Mouse (Mus musculus) frontal cortex, postnatal 36 days (tissue): Measurements from ENCODE around the gene Mmp1b.
A peak's percentile ranks its signal among the peaks of the same experiment; 100 is the strongest.
"Not testable (repeated sequence)": the region's sequence is repeated elsewhere in the genome, so short reads cannot be mapped to it uniquely, and the experiment has no call there.

ENCODE experiments used
- DNase-seq, 2 experiments: peaks; one replicate each; pipeline ENCODE4 v3.0.0; 2022; ENCODE audit warnings: low spot score in 2 of 2

Gene Mmp1b

DNA sequence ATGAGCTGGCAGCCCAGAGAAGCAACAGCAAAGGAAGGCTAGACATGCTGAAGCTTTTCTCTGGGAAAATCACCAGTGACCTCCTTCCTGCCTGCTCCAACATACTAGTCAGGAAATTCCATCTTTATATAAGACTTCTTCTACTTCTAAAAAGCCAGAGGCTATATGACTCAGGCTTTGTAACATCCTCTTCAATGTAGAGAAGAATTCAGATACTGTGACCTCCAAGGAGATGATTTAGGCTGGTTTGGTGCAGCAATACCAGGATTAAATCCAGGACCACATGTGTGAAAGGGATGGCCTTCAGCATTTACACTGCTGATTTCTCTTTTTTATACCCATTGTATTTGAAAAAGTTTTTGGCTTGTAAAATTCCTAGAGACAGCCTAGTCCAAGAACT lies at the start of gene Mmp1b:
Gene Mmp1b (minus strand): TSS at position 101 of the 400 bp plus-strand sequence.
- DNase-seq = no peak

DNA sequence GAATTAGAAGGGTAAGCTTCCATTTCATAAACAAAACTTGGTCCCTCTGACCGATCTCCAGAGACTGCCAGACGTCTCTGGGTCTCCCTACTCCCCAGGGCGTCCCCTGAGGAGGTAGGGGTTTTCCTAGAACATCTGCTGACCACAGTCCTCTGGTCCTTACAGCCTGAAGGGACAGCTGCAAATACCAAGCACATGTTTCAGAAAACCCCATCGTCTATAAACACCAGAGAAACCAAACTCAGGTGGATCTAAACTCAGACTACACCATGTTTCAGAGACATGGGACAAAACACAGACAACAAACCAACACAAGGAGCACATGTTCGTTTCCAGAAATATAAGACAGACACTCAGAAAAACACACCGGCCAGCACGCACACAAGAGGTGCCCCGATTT lies 8.7 kb upstream of the Mmp1b start:
- not testable (repeated sequence) for DNase-seq

DNA sequence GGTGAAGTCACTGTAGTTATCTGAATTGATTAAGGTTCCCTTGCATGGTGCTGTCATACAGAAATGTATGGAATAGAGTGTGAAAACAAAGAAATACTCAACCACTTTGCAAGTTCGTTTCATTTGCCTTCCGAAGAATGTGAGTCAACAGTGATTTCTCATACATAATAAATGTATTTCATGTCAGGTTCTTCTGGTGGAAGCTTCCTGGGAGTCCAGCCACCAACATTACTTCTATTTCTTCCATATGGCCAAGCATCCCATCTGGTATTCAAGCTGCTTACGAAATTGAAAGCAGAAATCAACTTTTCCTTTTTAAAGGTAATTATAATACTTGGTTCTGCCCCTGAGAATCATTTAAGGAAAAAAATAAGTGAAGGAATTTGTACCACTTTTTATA lies 33.3 kb downstream of the Mmp1b start:
- DNase-seq = peak in 1 of 2 experiments; percentile 18

DNA sequence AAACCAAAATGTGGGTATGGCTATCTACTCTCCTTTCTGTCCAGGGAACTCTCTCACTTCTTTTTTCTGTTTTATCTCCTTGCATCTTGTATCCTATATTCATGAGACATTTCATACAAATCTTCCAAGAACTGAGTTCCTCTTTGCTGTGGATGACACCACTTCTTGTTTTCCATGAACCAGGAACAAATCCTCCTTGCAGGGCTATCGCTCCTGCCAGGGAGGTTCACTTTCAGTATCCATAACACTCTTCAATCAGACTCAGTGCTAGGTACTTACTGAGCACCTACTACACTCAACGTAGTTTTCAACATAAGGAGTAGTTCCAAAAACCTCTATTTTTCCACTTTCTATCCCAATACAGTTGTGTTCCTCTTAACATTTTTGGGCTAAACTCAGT lies 42.3 kb downstream of the Mmp1b start:
- no peak for DNase-seq

DNA sequence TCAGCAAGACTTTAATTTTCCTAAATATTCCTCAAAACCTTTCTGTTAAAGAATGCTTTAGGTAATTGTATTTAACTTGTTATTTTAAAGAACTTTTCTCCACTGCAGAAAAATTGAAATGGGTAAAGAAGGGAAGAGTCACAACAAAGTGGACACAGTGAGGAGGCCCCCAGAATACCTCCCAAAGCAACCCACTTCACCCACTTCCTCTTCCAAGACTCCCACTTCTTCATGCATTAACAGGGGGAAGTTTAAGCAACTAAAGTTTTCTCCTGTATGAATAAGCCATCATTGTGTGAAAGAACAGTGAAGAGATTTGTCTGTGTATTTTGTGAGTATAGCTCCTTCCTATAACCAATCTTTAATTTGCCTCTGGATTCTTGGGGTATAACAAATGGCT lies 43.7 kb downstream of the Mmp1b start, which contains the start of gene Mmp12:
Gene Mmp12 (plus strand): TSS at position 275 of the 400 bp plus-strand sequence.
- DNase-seq = no peak

DNA sequence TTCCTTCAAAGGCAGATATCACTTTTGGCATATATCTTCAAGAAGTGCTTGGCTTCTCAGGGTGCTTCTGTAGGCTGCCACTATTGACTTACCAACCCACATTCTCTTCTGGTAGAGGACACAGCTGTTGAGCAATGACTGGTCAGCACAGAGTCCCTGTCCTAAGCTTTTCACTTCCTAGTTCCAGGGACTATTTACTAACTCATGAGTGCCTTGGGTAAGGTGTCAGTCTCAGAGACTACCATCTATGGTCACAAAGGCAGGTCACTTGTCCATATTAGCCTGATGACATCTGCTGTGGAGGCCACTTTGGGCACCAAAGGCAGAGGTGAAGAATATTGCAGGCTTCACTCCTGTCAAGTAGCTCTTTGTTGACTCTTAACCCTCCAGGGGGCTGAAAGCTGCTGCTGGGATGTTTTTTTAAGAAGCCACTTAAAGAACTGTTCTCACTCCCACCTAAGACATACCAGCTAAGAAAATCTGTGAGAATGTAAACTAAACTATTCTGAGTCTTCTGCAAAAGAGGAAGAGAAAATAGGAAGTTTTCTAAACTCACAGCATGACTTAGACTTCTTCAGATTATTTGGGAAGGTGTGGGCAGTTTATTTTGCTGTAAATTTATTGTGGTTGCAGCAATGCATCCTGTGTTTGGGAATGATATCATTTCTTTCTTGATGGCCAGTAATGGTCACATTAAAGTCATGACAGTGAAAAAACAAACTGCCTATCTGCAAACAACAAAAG lies 50.9 kb downstream of the Mmp1b start:
- DNase-seq = peak in 1 of 2 experiments; percentile 2

DNA sequence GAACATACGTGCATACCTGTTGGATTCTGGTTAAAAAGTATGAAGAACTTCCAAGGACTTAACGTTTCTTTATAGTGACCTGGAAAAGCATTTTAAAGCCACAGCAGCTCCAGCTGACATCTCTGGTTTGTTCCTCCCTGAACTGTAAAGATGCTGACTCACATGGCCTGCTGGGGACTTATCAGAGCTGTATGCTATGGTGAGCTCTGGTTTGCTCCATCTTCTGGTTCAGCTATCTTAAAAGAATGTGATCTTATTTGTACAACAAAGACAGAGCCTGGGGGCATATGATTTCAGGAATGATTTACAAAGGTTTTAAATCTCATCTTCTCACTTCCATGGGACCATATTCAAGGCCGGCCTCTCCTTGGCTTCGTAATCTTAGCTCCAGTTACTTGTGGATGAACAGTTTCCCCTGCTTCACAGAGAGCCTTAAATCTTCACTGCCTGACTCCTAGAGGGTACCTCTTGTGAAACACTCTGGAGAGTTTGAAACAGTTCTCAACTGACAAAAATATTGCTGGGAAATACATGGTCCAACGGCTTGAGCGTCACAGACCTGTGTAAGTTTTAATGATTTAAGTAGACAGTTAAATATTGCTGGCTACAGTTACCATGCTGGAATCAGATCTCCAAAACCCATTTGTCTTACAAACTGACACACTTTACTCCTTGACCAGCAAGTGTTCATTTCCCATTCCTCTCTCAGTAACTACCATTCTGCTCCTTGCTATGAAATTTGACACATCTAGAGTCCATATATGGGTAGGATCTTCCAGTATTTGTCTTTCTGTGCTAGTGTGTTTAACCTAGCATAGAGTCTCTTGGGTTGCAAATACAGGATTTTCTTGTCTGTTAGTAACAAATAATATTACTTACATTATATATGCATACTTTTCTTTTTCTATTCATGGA lies 51.8 kb downstream of the Mmp1b start:
- DNase-seq = no peak

DNA sequence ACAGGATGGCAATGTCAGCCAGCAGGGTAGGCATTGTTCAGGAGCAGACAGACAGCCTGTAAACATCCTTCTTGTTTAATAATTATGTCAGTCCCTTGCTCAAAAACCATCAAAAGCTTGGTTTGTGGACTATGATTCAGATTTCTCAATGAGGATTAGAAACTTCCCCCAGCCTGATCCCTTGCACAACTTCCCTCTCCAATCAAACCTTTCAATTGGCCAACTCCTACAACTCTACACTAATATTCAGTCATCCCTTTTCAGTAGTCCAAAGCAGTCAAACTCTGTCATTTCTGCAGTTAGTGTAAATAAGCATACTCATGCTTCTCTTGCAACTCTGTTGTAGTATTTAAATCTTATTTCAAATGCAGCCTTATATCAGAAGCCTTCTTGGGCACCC lies 56.0 kb downstream of the Mmp1b start:
- DNase-seq = no peak
